Mouse (Mus musculus) liver, embryonic 14.5 days (tissue): ENCODE results near the gene Lypd6.

Experiments
- CTCF ChIP-seq: IDR thresholded peaks from 2 replicates; pipeline ENCODE4 v1.5.1; 2016; ENCODE audit warnings: antibody characterized with exemption, low read depth, control low read depth
- EP300 ChIP-seq: IDR thresholded peaks from 2 replicates; pipeline ENCODE4 v1.6.1; 2016; ENCODE audit warnings: antibody characterized with exemption, low read depth

DNA sequence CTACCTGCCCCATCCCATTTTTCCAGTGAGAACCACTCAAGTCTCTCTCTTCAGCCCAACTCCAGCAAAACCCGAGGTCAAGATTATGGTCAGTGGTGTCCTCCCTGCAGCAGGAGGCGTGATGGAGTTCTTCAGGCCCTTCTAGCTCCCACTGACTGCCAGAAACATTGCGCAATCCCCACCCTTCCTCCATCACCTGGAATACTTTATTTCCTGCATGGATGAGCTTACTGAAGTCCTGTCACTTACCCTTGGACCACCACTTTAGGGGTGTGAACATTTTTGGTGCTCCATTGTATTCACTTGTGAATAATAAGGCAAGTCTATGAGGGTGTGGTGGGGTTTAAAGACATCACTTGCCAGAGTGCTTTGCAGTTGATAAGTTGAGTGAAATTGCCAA is 85.7 kb downstream of the Lypd6 start:
- TF ChIP-seq CTCF (no peak), EP300 (no peak)
